Mouse (Mus musculus) heart, adult 8-10 months (tissue): Measurements from ENCODE around the gene Tmem14c. TPM values are rescaled to one million over a fixed set of nuclear protein-coding genes. Genes with fewer than 3 reads are reported as not detected.

Experiments
- DNase-seq: peaks from one replicate; pipeline ENCODE4 v3.0.0; 2022; ENCODE audit warnings: low spot score
- total RNA-seq, 4 experiments: library from RNA; stranded (reverse); gene quantifications; 2 replicates each; pipeline ENCODE4 v1.2.4; 2022

Gene Tmem14c
- total RNA-seq, 4 experiments from 2014 or later, result 150 to 170 (median 160) TPM

- no peak for DNase-seq
These were observed 7.8 kb upstream of the Tmem14c start for GRCm38 (mm10) chr13:41008271-41008670.

GRCm38 (mm10) chr13:41008946-41009345 is 7.1 kb upstream of the Tmem14c start:
- no peak for DNase-seq

GRCm38 (mm10) chr13:41016797-41017405 is 809 bp downstream of the Tmem14c start:
- DNase-seq, result no peak

GRCm38 (mm10) chr13:41017832-41018231 is 1.7 kb downstream of the Tmem14c start:
- no peak for DNase-seq

GRCm38 (mm10) chr13:41018236-41018635 is 2.1 kb downstream of the Tmem14c start:
- DNase-seq, result no peak

- no peak for DNase-seq
These were observed 2.9 kb downstream of the Tmem14c start for GRCm38 (mm10) chr13:41018756-41019591.

- DNase-seq, result no peak
These were observed 4.4 kb downstream of the Tmem14c start for GRCm38 (mm10) chr13:41020494-41020893.

GRCm38 (mm10) chr13:41021607-41022006 is 5.5 kb downstream of the Tmem14c start:
- no peak for DNase-seq

GRCm38 (mm10) chr13:41022099-41022498 is 6.0 kb downstream of the Tmem14c start:
- no peak for DNase-seq

- DNase-seq, result no peak
These were observed 14.0 kb downstream of the Tmem14c start for GRCm38 (mm10) chr13:41030098-41030497.

- no peak for DNase-seq
These were observed 26.4 kb downstream of the Tmem14c start for GRCm38 (mm10) chr13:41042511-41042910.

- no peak for DNase-seq
These were observed 29.8 kb downstream of the Tmem14c start for GRCm38 (mm10) chr13:41045901-41046300.

- no peak for DNase-seq
These were observed 31.2 kb downstream of the Tmem14c start for GRCm38 (mm10) chr13:41047280-41047679.

- DNase-seq, result no peak
These were observed 35.9 kb downstream of the Tmem14c start for GRCm38 (mm10) chr13:41051965-41052364.

- DNase-seq, result no peak
These were observed 51.5 kb downstream of the Tmem14c start for GRCm38 (mm10) chr13:41067618-41068017.

GRCm38 (mm10) chr13:41071617-41072016 is 55.5 kb downstream of the Tmem14c start:
- DNase-seq, result no peak

Other genes with a start within 250 kb of the Tmem14c start
- 1 to 10 TPM; 6.2 to 9.7 (median 7.1) TPM for gene Gcnt2, start 156.5 kb upstream of the Tmem14c start, total RNA-seq
- 10 to 100 TPM; 22.1 to 25.4 (median 23.3) TPM for gene Pak1ip1, start 15.3 kb upstream of the Tmem14c start, total RNA-seq
- gene Mak, start 63.4 kb downstream of the Tmem14c start, total RNA-seq, result not detected
- gene Gcm2, start 94.7 kb downstream of the Tmem14c start, total RNA-seq, result not detected
- not detected for gene Sycp2l, start 98.0 kb downstream of the Tmem14c start, total RNA-seq
- gene Elovl2, start 204.1 kb downstream of the Tmem14c start, total RNA-seq, result under 1 TPM in 2 of 4 experiments, not detected in 2; 0.09 to 0.14 TPM
- 10 to 100 TPM; 23.3 to 28.6 (median 26.7) TPM for gene Smim13, start 233.6 kb downstream of the Tmem14c start, total RNA-seq